Mouse (Mus musculus) stomach, embryonic 14.5 days (tissue): ENCODE measurements around the gene Smad3. TPM values are rescaled to one million over a fixed set of nuclear protein-coding genes. Genes with fewer than 3 reads are reported as not detected.

Experiments used
- ATAC-seq: fragments of 200-750 bp; cut with Nextera tagmentation; 2 replicates; pipeline ENCODE4 v1.8.0; 2017; ENCODE audit warnings: low read depth, moderate TSS enrichment; ENCODE audit not compliant: insufficient number of reproducible peaks, insufficient read depth, low FRiP score
- H3K27ac ChIP-seq: fragments of 300-500 bp; sonication (generic); 2 replicates; pipeline ENCODE4 v1.5.1; 2014; ENCODE audit warnings: mild to moderate bottlenecking, low read length, moderate library complexity, mixed read lengths
- H3K27me3 ChIP-seq: fragments of 300-500 bp; sonication (generic); 2 replicates; pipeline ENCODE4 v1.6.1; 2014; ENCODE audit warnings: low read length, control low read depth, mixed read lengths; ENCODE audit not compliant: control insufficient read depth, insufficient read depth
- H3K36me3 ChIP-seq: fragments of 300-500 bp; sonication (generic); 2 replicates; pipeline ENCODE4 v1.6.1; 2014; ENCODE audit warnings: mild to moderate bottlenecking, control low read depth, low read length, moderate library complexity, mixed read lengths; ENCODE audit not compliant: control insufficient read depth, insufficient read depth
- H3K4me1 ChIP-seq: fragments of 300-500 bp; sonication (generic); 2 replicates; pipeline ENCODE4 v1.6.1; 2014; ENCODE audit warnings: low read length, control low read depth, mixed read lengths; ENCODE audit not compliant: control insufficient read depth, insufficient read depth
- H3K4me2 ChIP-seq: fragments of 300-500 bp; sonication (generic); replicated peaks from 2 replicates; pipeline ENCODE4 v1.6.1; 2014; ENCODE audit warnings: low read depth, low read length, control low read depth
- H3K4me3 ChIP-seq: fragments of 300-500 bp; sonication (generic); 2 replicates; pipeline ENCODE4 v1.5.1; 2014; ENCODE audit warnings: low read depth, low read length, control low read depth
- H3K9ac ChIP-seq: fragments of 300-500 bp; sonication (generic); replicated peaks from 2 replicates; pipeline ENCODE4 v1.6.1; 2014; ENCODE audit warnings: low read depth, mild to moderate bottlenecking, control low read depth, low read length, moderate library complexity, mixed read lengths
- H3K9me3 ChIP-seq: fragments of 300-500 bp; sonication (generic); 2 replicates; pipeline ENCODE4 v1.6.1; 2016; ENCODE audit warnings: low read depth, low read length, control low read depth; ENCODE audit not compliant: control insufficient read depth
- WGBS: fragments of 180-500 bp; shearing (Covaris S2); extraction: QIAGEN DNeasy Blood & Tissue Kit; methylation state at CpG from one replicate; pipeline ENCODE4 v1.1.7; 2014; 5-methylcytosine and 5-hydroxymethylcytosine counted together
- polyA plus RNA-seq: library from polyadenylated mRNA; unstranded; fragments of >200 nt; fragmentation: Nextera tagmentation; extraction: Ambion mirVana; gene quantifications from 2 replicates; pipeline ENCODE4 v1.2.1, GENCODE M21; 2014

Gene Smad3
- polyA plus RNA-seq, 1 experiment from 2014 or later, result 17.3 TPM

GRCm38 (mm10) chr9:63724750-63725149 lies 33.0 kb downstream of the Smad3 start:
- H3K9ac ChIP-seq, result no peak overlapping the region
- H3K4me2 ChIP-seq, result no peak overlapping the region
- H3K4me1 ChIP-seq, result peaks cover 14% of the 10 kb centered on the region
- H3K36me3 ChIP-seq, result no peaks in the 10 kb centered on the region
- H3K27ac ChIP-seq, result no peak overlapping the region
- no peaks in the 10 kb centered on the region for H3K9me3 ChIP-seq
- no peak for ATAC-seq
- H3K4me3 ChIP-seq, result no peak overlapping the region
- 85% methylated on average over 5 of the region's 5 CpGs for WGBS
- no peaks in the 10 kb centered on the region for H3K27me3 ChIP-seq

- H3K9ac ChIP-seq, result no peak overlapping the region
- no peak overlapping the region for H3K4me2 ChIP-seq
- ATAC-seq, result no peak
- H3K36me3 ChIP-seq, result no peaks in the 10 kb centered on the region
- H3K4me3 ChIP-seq, result no peak overlapping the region
- peaks cover 14% of the 10 kb centered on the region for H3K4me1 ChIP-seq
- H3K9me3 ChIP-seq, result no peaks in the 10 kb centered on the region
- H3K27me3 ChIP-seq, result no peaks in the 10 kb centered on the region
- H3K27ac ChIP-seq, result no peak overlapping the region
- WGBS, result 87% methylated on average over 9 of the region's 9 CpGs
Observed at GRCm38 (mm10) chr9:63722918-63723317, 34.9 kb downstream of the Smad3 start.

- H3K4me3 ChIP-seq, result no peak overlapping the region
- no peak overlapping the region for H3K9ac ChIP-seq
- no peaks in the 10 kb centered on the region for H3K9me3 ChIP-seq
- ATAC-seq, result no peak
- no peaks in the 10 kb centered on the region for H3K27me3 ChIP-seq
- no peak overlapping the region for H3K4me2 ChIP-seq
- 81% methylated on average over 7 of the region's 7 CpGs for WGBS
- no peaks in the 10 kb centered on the region for H3K36me3 ChIP-seq
- no peak overlapping the region for H3K27ac ChIP-seq
- H3K4me1 ChIP-seq, result peaks cover 20% of the 10 kb centered on the region
Observed at GRCm38 (mm10) chr9:63722350-63722749, 35.4 kb downstream of the Smad3 start.

- Histone ChIP-seq H3K36me3 (no peaks in the 10 kb centered on the region), H3K27ac (no peak overlapping the region), H3K27me3 (no peaks in the 10 kb centered on the region), H3K4me2 (no peak overlapping the region), H3K9ac (no peak overlapping the region), H3K4me3 (no peak overlapping the region), H3K4me1 (peaks cover 24% of the 10 kb centered on the region), H3K9me3 (no peaks in the 10 kb centered on the region)
- WGBS, result 64% methylated on average over 9 of the region's 9 CpGs
- ATAC-seq, result no peak
Observed at GRCm38 (mm10) chr9:63721573-63722275, 36.1 kb downstream of the Smad3 start.

GRCm38 (mm10) chr9:63720715-63721114 lies 37.1 kb downstream of the Smad3 start:
- Histone ChIP-seq H3K36me3 (no peaks in the 10 kb centered on the region), H3K9me3 (no peaks in the 10 kb centered on the region), H3K4me3 (no peak overlapping the region), H3K27me3 (no peaks in the 10 kb centered on the region), H3K9ac (no peak overlapping the region), H3K4me2 (no peak overlapping the region), H3K27ac (no peak overlapping the region; the same call in 1 of the 2 replicates), H3K4me1 (peaks cover 25% of the 10 kb centered on the region)
- peak; percentile 44 for ATAC-seq
- 44% methylated on average over 6 of the region's 6 CpGs for WGBS

- no peak for ATAC-seq
- Histone ChIP-seq H3K27ac (no peak overlapping the region), H3K9me3 (no peaks in the 10 kb centered on the region), H3K4me1 (peaks cover 27% of the 10 kb centered on the region), H3K9ac (no peak overlapping the region), H3K4me3 (no peak overlapping the region), H3K27me3 (no peaks in the 10 kb centered on the region), H3K36me3 (no peaks in the 10 kb centered on the region), H3K4me2 (no peak overlapping the region)
- WGBS, result 75% methylated on average over 16 of the region's 16 CpGs
Observed at GRCm38 (mm10) chr9:63719770-63720440, 37.9 kb downstream of the Smad3 start.

- Histone ChIP-seq H3K36me3 (no peaks in the 10 kb centered on the region), H3K27ac (no peak overlapping the region), H3K4me1 (peaks cover 27% of the 10 kb centered on the region), H3K9ac (no peak overlapping the region), H3K4me2 (no peak overlapping the region), H3K4me3 (no peak overlapping the region), H3K9me3 (no peaks in the 10 kb centered on the region), H3K27me3 (no peaks in the 10 kb centered on the region)
- 77% methylated on average over 9 of the region's 9 CpGs for WGBS
- no peak for ATAC-seq
Observed at GRCm38 (mm10) chr9:63718735-63719358, 38.9 kb downstream of the Smad3 start.

GRCm38 (mm10) chr9:63718170-63718569 lies 39.6 kb downstream of the Smad3 start:
- H3K9ac ChIP-seq, result no peak overlapping the region
- H3K4me1 ChIP-seq, result peaks cover 27% of the 10 kb centered on the region
- H3K4me2 ChIP-seq, result no peak overlapping the region
- no peak overlapping the region for H3K27ac ChIP-seq
- 78% methylated on average over 4 of the region's 4 CpGs for WGBS
- ATAC-seq, result no peak
- H3K36me3 ChIP-seq, result no peaks in the 10 kb centered on the region
- no peak overlapping the region for H3K4me3 ChIP-seq
- no peaks in the 10 kb centered on the region for H3K9me3 ChIP-seq
- no peaks in the 10 kb centered on the region for H3K27me3 ChIP-seq
